Mouse (Mus musculus): Measurements from ENCODE around the gene Psmc4. TPM values are rescaled to one million over a fixed set of nuclear protein-coding genes. Genes with fewer than 3 reads are reported as not detected.

Gene Psmc4
- total RNA-seq (2021) = 100 to 1,000 TPM; 100 to 102 TPM
- long read RNA-seq, experiment 1, transcript Psmc4-201 (11 exons, 1,440 nt) = major isoform, 148 of 164 reads
- long read RNA-seq, experiment 1, partial matches to known transcripts = 9 of 164 reads
- long read RNA-seq, experiment 1, other reads (novel, unspliced or antisense) = 7 of 164 reads
- long read RNA-seq, experiment 2, transcript Psmc4-201 (11 exons, 1,440 nt) = major isoform, 146 of 160 reads
- long read RNA-seq, experiment 2, partial matches to known transcripts = 4 of 160 reads
- long read RNA-seq, experiment 2, other reads (novel, unspliced or antisense) = 10 of 160 reads

- intact Hi-C loops (cut with DNase I) = loop anchor here (1.0 to 5.0 kb wide), 3 partner anchors 53 to 165 kb away; no protein-coding TSS in a partner anchor
- peak; percentile 96; the same call in 1 of the 2 replicates for TF ChIP-seq CTCF (IDR thresholded peaks at IDR 0.05)
- Histone ChIP-seq H3K27ac (peak within 1 kb of the TSS; percentile 93), H3K4me3 (peak within 1 kb of the TSS; percentile 98)
- DNase-seq = peak; percentile 98
Observed at GRCm38 (mm10) chr7:28049476-28050409, at the start of gene Psmc4. Gene Psmc4, minus strand, starts transcription at chr7:28050101.

- no peak for DNase-seq
- intact Hi-C loops (cut with DNase I) = no loop called here
- no peak overlapping the region for H3K27ac ChIP-seq
- no peak for TF ChIP-seq CTCF (IDR thresholded peaks at IDR 0.05)
- H3K4me3 ChIP-seq = no peak overlapping the region
Observed at GRCm38 (mm10) chr7:28099101-28099500, 49.2 kb upstream of the Psmc4 start.

GRCm38 (mm10) chr7:28093541-28093940 lies 43.6 kb upstream of the Psmc4 start:
- DNase-seq = no peak
- intact Hi-C loops (cut with DNase I) = no loop called here
- no peak for TF ChIP-seq CTCF (IDR thresholded peaks at IDR 0.05)
- Histone ChIP-seq H3K4me3 (no peak overlapping the region), H3K27ac (no peak overlapping the region)

DNA sequence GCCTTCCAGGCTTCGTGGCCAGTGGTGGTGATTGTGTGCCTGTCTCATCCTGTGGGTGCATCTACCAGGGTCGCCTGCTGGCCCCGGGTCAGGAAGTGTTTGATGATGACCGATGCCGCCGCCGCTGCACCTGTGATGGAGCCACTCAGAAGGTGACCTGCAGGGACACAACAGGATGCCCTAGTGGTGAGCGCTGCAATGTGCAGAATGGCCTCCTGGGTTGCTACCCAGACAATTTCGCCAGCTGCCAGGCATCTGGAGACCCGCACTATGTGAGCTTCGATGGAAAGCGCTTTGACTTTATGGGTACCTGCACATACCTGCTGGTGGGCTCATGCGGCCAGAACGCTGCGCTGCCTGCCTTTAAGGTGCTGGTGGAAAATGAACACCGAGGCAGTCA lies 36.3 kb upstream of the Psmc4 start:
- DNase-seq = no peak
- intact Hi-C loops (cut with DNase I) = no loop called here
- H3K4me3 ChIP-seq = no peak overlapping the region
- H3K27ac ChIP-seq = no peak overlapping the region
- TF ChIP-seq CTCF (IDR thresholded peaks at IDR 0.05) = no peak

DNA sequence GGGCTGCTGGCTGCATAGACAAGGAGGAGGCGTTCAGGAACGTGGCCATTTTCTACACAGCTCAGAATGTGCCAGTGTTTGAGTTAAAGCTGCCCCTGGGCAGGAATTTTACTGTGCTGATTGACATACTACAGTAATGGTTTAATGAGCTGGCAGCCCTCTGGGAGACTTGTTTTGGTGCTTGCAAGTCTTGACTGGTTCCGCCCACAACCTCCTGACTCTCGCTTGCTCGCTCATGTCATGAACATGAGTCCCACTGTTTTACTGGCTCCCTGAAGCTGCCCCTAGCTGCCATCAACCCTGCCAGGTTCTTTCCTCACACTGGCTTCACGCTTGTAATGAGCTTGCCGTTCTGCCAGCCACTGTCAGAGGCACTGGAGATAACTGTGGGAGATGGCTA lies 34.3 kb upstream of the Psmc4 start:
- Histone ChIP-seq H3K4me3 (no peak overlapping the region), H3K27ac (no peak overlapping the region)
- DNase-seq = no peak
- intact Hi-C loops (cut with DNase I) = no loop called here
- TF ChIP-seq CTCF (IDR thresholded peaks at IDR 0.05) = no peak

DNA sequence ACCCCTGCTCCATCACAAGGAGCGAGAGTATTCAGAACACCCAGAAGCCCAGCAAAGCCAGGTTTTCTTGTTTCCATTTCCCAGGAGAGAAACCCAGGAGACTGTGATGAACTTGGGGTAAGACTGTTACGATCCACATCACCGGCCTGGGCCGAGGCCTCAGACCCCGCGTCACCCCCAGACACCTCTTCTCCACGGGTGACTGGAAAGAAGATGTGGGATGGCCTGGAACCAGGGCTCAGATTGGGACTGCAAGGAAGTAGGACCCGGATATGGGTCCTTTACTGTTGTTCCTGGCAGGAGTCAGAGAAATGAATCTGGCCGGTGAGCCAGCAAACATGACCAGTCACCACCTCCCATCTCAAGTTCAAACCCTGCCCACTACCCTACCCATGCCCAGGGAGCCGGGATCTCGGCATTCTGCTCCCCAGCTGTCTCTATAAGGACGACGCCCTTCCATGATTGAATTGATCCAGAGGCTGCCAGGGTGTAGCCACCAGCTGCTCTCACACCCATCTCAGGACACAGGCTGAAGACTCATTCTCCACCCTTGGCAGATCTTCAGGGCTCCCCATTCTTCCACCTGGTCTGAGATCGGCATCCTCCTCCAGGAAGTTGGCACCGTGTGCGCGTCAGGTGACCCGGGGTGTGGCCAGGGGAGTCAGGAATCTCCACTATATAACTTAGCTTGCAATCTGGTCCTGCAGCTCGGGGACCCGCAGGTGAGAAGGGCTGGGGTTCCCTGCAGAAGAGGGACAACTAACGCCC lies 20.8 kb upstream of the Psmc4 start, which contains the start of gene Fcgbp:
TSS of gene Fcgbp (plus strand) at position 706 of the 768 bp plus-strand sequence.
- Histone ChIP-seq H3K27ac (no peak within 1 kb of the TSS), H3K4me3 (no peak within 1 kb of the TSS)
- intact Hi-C loops (cut with DNase I) = no loop called here
- no peak for DNase-seq
- TF ChIP-seq CTCF (IDR thresholded peaks at IDR 0.05) = no peak

DNA sequence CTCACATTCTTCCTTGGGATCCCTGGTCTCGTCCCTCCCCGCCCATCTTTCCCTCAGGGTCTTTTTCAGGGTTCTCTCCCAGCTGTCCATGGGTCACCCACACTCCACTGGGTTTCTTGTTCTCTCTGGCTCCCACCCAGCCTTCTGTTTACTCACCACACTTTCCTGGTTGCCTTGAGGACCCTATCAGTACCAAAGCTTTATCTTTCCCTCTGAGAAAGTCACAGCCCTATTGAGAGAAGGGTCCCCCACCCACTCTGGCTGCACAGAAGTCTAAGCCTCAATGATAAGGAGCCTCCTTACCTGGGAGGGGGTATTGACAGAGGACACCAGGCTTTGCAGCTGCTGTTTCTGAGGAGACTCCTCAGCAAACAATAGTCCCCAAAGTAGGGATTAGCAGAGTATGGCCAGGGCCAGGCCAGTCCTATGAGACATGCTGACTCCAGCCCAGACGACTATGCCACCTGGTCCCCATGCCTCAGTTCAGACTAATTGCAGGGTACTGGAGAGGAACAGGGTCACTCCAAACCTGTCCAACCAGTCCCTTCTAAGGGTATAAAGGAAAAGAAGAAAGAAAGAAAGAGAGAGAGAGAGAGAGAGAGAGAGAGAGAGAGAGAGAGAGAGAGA lies 19.8 kb upstream of the Psmc4 start:
- TF ChIP-seq CTCF (IDR thresholded peaks at IDR 0.05) = no peak
- Histone ChIP-seq H3K4me3 (no peak overlapping the region), H3K27ac (no peak overlapping the region)
- DNase-seq = no peak
- intact Hi-C loops (cut with DNase I) = no loop called here

- no peak overlapping the region for H3K27ac ChIP-seq
- no peak overlapping the region for H3K4me3 ChIP-seq
- TF ChIP-seq CTCF (IDR thresholded peaks at IDR 0.05) = no peak
- intact Hi-C loops (cut with DNase I) = no loop called here
- no peak for DNase-seq
Observed at GRCm38 (mm10) chr7:28068661-28069060, 18.8 kb upstream of the Psmc4 start.

DNA sequence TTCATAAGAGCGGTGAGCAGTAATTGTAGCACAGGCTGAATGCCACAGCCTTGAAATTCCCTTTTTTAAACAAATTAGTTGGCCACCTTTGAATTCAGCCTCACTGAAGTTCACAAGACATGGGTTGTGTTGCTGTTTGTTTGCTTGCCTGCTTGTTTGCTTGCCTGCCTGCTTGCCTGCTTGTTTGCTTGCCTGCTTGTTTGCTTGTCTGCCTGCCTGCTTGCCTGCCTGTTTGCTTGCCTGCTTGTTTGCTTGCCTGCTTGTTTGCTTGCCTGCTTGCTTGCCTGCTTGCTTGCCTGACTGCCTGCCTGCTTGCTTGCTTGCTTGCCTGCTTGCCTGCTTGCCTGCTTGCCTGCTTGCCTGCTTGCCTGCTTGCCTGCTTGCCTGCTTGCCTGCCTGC lies 10.1 kb upstream of the Psmc4 start:
- Histone ChIP-seq H3K27ac (no peak overlapping the region), H3K4me3 (no peak overlapping the region)
- no peak for DNase-seq
- intact Hi-C loops (cut with DNase I) = no loop called here
- no peak for TF ChIP-seq CTCF (IDR thresholded peaks at IDR 0.05)

DNA sequence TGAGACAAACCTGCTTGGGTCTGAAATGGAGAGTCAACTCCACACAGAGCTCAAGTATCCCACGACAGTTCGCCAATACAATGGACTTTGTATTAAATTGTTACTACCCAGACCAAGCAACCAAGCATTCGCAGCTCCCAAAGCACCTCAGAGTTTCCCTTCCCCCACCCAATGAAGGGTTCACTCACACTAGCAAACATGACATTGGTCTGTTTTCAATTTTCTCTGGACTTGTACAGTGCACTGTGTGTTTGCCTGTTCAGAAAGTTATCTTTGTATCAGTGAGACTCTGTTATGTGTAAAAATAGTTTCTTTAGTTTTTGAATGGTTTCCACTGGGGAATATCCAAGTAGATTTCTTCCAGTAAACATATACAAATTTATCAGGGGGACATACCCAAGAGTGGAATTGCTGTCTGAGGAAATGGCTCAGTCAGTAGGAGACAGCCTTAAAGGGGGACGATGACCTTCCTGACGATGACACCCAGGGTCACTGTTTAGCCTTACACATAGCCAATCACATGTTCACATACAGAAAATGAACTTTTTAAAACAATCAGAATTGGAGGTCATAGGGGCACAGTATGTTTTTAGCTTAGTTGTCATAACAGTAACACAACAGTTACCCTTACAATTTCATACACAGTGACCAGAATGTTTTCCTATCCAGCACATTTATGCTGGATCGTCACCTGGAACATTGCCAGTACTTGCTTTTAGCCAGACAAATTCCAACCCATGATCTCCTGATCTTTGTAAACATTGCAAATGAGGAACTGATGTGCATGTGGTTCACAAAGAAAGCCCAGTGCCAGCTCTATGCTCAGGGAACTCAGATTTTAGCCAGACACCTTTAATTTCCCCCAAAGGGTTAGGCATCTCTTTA lies 3.4 kb upstream of the Psmc4 start:
- Histone ChIP-seq H3K27ac (peak overlapping the region; percentile 0; the same call in 1 of the 2 replicates), H3K4me3 (no peak overlapping the region)
- TF ChIP-seq CTCF (IDR thresholded peaks at IDR 0.05) = no peak
- DNase-seq = no peak
- intact Hi-C loops (cut with DNase I) = loop anchor here (5.0 kb wide), 2 partner anchors 49 to 94 kb away; no protein-coding TSS in a partner anchor

GRCm38 (mm10) chr7:28050584-28050983 lies 683 bp upstream of the Psmc4 start:
- peak overlapping the region; percentile 72 for H3K27ac ChIP-seq
- TF ChIP-seq CTCF (IDR thresholded peaks at IDR 0.05) = no peak
- peak overlapping the region; percentile 34 for H3K4me3 ChIP-seq

More at GRCm38 (mm10) chr7:28050584-28050983, 683 bp upstream of the Psmc4 start:
- no peak for DNase-seq
- intact Hi-C loops (cut with DNase I) = loop anchor here (1.0 to 5.0 kb wide), 3 partner anchors 52 to 164 kb away; no protein-coding TSS in a partner anchor

All from gastrocnemius, adult 2 months (tissue).